Mouse (Mus musculus) CD4-positive, CD25-positive, alpha-beta regulatory T cell, adult 2 months (primary cell): Measurements from ENCODE around the gene Sult1a1.

Source experiments
- DNase-seq: peaks from one replicate; pipeline ENCODE4 v3.0.0-alpha.2; 2012; ENCODE audit warnings: low read depth, low spot score

Gene Sult1a1

DNA sequence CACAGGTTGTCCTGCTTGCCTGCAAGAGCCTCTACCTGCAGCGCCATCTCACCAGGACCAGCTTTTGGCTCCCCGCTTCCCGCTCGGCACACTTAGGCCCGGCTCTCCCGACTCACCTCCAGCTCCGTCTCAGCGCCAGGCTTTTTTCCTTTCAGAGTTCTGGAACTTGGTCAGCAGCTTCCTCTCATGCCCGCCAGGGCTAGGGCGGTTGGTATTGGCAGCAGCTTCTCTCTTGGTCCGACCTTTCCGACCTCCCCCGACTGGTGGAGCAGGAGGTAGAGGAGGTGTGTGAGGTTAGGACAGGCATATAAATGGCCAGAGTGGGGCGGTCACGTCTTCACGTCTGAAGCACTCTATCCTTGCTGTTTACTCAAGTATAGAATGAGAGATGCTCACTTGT lies 51.5 kb downstream of the Sult1a1 start:
- DNase-seq = no peak

DNA sequence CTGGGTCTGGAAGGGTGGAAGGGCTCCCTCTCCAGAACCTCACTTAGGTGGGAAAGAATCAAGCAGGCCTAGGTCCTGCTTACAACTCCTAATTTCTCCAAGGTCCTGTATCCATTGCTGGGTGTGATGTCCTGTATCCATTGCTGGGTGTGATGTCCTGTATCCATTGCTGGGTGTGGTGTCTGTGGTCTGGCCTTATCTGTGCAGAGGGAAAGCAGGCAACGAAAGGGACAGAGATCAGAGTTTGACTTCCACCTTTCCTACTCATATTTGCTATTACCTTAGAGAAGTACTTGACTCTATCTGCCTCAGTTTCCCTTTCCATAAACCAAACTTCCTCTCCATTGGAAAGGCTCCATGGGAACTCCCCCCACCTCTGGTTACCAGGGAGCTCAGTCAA lies 52.9 kb downstream of the Sult1a1 start:
- no peak for DNase-seq
